Mouse (Mus musculus) layer of hippocampus, adult 9-11 months (tissue): ENCODE measurements around the gene Baiap2.

Experiments used
- DNase-seq: peaks from one replicate; pipeline ENCODE4 v3.0.0; 2022

The Baiap2 gene

DNA sequence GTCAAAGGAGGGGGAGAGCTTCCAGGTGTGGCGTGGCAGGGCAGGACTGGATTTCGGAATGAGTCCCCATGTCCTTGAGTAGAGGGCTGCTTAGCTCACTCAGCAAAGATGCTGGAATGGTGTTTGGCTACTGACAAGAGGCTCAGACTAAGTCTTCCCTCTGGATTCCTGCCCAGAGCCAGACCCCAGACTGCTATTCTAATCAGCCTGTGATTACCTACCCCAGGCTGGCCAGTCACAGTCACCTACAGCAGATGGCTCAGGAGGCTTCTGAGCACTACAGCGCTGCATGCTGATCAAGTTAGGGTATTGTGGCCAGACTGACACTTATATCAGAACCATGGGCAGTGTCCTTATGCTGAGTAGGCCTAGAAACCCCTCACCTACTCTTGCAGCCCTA, 39.7 kb downstream of the Baiap2 start:
- no peak for DNase-seq

DNA sequence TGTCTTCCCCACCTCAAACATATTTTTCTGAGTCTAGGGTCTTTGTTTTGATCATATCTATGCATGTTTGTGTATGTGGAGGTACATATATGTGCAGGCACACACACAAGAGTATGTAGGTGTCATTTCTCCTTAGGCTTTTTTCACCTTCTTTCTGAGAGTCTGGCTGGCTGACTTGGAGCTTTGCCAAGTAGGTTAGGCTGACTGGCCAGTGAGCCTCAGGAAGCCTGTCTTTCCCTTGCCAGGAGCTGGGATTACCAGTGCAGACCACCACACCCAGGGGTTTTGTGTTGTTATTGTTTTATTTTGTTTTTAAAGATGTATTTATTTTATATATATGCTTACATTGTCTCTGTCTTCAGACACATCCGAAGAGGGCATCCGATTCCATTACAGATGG, 40.6 kb downstream of the Baiap2 start:
- no peak for DNase-seq

DNA sequence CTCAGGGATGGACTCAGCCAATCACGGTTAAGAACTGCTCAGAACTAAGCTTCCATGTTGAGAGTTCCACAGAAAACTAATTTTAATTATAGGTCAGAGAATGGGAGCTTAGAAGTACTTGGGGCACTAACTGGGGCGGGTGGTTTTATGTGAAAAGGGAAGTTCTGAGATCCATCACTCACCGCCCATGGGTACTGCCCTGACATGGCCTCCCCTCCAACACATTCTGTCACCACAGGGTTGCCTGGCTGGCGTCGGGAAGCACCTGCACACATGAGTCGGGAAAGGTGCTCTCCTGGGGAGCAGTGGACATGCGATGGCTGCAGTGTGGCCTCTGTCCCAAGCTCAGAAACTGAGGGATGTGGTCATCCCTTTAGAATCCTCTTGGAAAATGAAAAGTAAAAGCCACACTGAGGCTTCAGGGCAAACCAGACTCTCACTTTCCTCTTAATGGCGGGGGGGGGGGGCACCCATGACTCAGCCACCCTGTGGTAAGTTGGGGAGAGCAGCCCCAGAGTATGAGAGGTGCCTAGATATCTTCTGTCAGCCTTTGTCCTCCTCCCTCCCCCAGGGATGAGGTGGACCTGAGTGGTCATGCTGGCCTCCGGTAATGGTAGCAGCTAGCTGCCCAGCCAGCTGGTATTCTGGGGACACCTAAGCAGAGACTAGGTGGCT, 44.3 kb downstream of the Baiap2 start:
- DNase-seq: no peak

DNA sequence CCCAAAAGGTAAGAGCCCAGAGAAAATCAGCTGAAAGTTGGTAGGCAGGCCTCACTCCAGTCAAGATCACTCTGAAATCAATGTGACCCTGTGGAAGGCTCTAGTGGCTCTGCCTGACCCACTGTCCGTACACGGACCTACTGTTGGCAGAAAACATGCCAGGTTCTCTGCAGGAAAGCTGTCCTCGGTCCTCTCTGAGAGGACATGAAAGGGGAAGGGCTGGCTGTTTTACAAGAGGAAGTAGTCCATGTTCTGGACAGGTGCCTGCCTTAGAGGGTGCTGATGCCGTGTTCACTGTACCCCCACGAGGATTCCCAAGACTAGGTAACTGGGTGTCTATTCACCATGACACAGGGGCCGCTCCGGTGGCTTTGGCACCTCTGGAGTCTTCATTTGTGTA, 45.3 kb downstream of the Baiap2 start:
- no peak for DNase-seq

DNA sequence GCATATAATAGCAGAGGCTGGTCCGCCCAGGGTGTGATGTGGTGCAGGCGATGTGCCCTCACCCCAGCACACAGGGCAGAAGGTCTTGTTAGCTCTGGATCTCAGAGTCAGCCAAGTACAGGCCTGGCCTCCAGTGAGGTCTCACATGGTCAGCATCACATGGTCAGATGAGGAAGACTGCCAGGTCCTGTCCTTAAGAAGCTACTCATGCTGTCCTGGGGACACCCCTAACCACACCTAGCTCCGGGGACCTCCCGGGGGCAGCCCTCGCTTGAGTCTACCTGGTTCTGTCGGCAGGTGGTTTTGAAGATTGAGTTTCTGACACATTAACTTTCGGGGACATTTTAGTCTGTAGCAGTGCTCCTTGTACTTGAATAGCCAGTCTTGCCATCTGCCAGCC, 45.8 kb downstream of the Baiap2 start:
- no peak for DNase-seq

DNA sequence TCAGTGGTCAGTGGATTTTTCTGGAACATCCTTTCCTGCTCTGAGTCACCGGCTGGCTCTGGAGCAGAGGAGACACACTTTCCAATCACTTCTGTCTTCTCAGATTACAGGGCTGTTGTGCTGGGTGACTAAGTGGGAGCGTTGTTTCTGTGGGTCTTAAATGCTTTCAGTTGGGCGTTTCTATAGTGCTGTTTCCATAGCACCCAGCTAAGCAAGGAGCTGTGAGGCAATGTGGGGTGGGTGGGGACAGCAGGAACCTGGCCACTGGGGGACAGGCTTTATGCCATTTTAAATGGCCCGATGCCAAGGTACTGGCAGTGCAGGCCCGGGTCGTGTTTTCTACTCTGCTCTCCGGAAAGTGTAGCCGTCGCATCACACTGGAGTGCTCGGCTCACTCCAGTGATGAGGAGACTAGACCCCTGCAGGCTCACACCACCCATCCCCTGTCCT, 46.6 kb downstream of the Baiap2 start:
- peak; percentile 69 for DNase-seq

DNA sequence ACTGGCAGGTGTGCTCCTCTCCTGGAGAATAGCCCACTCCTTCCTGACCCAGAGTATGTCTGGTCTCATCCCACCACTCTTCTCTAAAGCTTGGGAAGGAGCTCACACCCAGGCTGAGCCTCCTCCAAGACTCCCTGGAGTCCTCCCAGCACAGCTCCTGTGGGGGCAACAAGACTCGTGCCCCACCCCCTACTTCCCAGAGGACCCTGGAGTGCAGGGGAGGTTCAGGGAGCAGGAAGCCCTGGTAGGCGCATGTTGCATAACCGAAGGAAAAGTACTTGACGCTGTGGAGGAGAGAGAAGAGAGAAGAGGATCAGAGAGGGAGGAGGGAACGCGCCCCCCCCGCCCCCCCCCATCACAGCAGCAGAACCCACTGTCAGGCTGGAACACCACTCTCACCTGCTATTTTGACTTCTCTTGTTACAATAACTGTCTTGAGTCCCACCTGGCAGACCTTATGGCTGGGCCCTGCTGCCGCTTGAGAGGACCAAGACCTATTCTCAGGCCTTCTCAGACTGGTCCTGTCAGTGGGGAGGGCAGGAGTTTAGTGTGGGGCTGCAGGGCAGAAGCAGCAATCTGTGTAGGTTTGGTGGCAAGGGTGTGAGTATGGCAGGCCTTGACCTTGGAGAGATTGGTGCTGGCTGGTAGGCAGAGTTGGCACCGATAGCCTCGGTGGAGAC, 48.2 kb downstream of the Baiap2 start:
- DNase-seq: no peak

DNA sequence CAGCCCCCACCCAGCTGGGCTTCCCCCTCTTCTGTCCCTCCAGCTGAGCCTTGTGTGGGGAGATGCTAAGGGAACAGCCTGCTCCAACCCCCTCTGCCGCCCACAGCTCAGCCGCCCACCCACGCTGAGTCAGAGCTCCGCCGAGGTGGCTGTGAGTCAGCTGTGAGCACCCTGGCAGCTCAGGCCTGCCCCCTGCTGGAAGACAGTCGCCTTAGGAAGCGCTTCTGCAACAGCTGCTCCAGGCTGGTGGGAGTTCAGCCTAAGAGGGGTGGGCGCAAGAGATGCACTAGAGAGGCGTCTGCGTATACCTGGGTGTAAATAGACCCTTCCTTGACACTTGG, 48.7 kb downstream of the Baiap2 start:
- peak; percentile 94 for DNase-seq

DNA sequence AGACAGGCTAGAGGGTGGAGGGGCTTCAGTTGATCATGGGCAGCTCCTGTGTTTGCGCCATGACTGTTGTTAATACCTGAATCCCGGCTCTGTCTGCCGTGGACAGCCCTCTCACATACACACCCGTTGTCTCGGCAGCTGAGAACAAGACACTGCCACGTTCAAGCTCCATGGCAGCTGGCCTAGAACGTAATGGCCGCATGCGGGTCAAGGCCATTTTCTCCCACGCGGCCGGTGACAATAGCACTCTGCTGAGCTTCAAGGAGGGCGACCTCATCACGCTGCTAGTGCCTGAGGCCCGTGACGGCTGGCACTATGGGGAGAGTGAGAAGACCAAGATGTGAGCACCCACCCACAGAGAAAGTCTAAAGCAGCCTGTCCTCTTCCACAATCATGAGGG, 54.8 kb downstream of the Baiap2 start:
- no peak for DNase-seq

DNA sequence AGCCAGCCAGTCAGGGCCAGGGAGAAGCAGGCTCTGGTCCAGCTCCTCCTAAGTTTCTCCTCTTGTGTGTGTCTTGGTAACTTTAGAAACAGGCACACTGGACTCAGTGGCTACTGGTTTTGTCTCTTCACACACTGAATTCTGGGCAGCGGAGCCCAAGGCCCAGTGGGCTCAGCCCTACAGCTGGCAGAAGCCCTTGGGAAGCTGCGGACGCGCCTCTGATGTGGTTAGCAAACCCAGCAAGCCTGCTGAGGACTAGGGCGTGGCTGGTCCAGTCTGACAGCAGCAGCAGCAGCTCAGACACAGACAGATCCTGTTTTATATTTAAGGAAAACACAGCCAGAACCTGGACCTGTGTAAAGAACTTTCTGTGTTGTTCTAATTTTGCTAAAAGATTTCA, 59.5 kb downstream of the Baiap2 start:
- no peak for DNase-seq

DNA sequence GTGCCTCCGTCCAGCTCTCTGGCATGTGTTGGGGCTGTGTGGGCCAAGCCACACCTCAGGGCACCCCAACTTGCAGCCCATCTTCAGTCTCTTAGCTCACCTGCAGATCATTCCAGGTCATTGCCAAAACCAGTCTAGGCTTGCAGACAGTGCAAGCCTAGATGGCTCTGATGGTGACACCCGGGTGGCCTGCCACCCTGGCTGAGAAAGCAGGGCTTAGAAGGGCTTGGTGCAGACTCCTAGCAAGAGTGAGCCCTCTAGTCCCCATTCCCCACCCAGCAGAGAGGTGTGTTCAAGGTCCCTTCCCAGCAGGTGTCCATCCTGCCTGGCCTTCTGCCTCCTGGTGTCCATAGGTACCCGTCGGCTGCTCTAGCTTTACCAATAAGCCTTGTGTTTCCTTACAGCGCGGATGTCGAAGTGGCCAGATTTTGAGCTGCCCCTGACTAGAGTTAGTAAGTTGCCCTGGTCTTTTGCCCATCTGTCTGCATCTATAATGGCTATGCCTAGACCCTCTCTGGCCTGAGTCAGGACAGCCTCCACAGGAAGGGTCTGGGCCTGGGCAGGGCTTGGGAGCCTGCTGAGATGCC, 60.2 kb downstream of the Baiap2 start:
- no peak for DNase-seq

DNA sequence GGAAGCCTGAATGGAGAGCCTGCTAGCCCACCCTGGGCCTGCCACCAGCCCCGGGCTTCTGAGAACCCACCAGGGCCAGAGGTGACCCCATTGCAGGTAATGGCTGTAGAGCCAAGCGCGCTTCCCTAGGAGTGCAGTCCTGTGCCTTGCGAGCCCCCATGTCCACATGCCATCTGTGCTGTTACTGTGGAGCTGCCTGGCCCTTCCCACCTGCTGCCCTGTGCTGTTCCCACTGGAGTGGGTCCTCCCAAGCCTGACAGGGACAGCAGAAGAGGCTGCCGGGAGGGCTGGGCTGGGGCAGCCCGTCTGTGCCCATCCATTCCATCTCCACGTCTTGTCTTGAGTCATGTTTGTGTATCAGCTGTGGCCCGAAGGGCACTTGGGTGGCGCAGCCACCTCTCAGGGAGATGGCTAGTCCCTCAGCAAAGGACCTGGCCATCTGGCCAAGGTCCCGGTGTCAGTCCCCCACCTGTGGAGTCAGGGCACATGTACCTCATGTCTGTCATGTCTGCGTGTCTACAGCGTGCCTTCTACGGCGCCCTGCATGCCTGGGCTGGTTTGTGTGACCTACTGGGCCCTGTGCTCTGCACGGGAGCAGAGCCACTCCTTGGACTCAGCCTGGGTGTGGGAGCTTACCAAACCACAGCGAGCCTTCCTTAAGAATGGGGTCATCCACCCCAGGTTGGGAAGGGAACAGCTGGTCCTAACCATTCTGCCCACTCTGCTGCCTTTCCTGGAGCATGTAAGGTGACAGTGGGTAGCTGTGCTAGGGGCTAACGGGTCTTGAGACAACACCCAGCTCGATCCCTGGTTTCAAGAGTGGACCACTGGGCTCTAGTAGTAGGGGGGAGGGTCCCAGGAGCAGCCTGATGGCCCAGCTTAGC, 63.1 kb downstream of the Baiap2 start:
- no peak for DNase-seq

DNA sequence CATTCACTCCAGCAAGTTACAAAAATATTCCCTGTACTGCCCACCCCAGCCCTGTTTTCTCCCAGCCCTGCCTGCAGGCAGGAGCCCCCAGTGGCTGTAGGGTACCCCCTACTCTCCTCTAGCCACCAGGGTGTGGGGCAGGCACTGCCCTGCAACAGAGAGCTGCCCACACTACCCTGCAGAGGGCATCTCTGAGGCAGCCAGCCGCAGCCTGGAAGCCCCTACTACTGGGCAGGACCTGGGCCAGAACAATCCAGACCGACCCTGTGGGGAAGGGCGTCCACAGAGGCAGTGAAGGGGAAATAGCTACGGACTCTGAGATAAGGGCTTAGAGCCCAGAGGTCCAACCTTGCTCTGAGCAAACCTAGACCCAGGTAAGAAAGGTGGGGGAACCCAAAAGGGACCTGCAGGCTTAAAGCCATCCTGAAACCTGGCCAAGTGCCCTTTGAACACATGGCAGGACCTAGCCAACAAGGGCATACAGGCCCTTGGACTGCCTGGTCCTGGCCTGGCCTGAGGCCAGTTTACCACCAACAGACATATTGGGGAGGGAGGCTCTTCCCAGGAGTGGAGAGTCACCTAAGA, 65.0 kb downstream of the Baiap2 start:
- no peak for DNase-seq

DNA sequence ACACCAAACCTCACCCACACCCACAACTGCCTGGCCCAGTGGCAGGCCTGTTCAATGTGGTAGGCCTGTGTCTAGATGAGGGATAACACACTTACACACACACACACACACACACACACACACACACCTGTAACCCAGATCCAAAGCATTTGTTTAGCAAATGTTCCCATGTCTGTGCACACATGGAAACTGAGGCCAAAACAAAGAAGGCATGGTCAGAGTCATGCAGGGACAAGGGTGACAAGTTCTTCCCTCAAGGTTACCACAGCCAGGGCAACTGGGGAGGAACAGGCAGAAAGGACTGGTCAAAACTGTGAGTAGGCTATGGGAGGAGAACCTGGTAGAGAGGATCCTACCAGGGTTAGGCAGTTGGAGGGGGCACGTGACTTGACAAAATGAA, 65.9 kb downstream of the Baiap2 start:
- no peak for DNase-seq

DNA sequence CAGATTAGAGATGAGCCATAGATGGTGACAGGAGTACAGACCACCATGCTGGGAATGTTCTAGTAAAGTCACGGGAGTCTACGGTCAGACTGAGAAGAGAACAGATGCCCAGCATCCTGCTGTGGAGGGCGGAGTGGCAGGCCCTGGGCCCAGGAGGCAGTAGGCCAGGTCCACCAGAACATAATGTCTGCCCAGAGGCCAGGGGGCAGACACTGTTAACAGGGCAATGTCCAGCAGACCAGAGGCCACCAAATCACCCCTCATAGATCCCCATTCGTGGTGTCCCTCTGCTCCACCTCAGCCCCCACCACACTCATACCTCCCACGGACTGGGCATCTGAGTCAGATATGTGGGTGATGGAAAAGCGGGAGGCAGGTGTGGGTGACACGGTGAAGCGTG, 66.4 kb downstream of the Baiap2 start:
- no peak for DNase-seq

DNA sequence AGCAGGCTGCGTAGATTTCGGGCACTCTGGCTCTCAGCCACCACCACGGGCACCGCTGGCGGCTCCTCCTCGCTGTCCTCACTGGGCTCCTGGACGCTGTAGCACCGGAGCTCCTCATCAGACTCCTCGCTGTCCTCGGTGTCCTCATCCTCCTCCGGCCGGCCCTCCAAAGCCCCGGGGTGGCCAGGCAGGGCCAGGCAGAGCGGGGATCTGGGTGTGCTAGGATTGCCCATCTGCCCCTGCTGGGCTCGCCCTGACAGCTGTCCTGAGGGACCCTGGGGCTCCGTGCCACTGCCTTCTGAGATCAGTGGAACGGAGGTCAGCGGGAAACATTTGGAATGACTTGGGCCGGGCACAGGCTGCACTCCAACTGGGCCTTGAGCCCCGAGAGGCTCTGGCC, 67.4 kb downstream of the Baiap2 start:
- no peak for DNase-seq

DNA sequence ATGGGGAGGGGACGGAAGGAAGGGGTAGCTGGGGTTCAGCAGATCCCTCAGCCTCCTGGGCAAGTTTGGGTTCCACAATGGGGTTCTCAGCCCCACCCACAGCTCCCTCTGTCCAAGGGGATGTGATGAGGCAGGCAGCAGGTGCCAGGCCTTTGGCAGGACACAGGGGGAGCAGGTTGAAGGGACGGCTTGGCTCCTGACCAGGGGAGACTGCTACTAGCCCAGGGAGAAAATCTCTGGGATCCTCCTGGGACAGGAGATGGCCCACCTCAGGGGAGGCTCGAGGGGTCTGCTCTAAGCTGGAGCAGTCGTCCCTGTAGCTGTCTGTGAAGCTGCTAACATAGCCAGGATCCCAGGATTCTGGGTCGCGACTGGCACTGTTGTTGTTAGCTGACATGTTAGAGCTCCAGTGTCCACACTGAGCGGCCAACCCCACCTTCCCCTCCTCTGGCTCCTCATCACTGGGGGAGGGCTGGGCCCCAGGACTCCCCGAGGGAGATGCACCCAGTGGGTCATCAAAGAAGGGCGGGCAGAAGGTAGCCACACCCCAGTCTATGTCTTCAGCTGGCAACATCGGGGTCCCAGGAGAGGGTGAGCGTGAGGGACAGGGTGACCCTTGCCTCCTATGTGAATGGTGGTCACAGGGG, 68.7 kb downstream of the Baiap2 start:
- no peak for DNase-seq

DNA sequence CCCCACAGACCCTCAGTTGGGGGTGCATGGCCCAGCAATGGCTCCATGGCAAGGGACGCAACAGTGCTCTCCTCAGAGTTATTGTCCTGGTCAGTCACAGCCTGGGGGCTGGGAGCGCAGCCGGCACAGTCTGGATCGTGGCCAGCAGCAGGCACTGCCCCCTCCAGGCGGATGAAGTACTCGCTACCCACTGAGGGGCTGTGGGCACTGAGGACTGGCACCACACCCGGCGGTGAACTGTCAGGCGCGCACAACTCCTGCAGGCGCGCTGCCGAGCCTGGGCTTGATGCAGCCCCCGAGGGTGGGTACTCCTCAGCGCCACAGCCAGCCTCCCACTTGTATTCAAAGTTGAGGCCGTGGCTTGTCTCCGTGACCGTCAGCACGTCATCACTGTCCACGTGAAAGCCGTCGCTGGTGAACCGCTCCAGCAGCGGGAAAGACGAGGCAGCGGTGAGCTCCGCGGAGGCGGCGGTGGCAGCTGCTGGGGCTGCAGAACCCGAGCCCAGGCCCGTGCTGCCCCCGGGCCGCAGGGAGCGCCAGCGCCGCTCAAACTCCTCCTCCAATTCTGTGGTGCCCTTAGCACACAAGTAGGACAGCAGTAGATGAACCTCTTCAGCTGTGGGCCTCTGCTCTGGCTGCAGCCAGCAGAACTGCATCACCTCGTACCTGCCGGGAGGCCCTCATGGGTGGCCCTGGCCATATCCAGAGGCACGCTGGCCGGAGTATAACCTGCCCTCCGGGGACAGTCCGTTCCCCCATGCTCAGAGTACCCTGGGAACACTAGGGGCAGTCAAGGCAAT, 69.4 kb downstream of the Baiap2 start:
- no peak for DNase-seq

DNA sequence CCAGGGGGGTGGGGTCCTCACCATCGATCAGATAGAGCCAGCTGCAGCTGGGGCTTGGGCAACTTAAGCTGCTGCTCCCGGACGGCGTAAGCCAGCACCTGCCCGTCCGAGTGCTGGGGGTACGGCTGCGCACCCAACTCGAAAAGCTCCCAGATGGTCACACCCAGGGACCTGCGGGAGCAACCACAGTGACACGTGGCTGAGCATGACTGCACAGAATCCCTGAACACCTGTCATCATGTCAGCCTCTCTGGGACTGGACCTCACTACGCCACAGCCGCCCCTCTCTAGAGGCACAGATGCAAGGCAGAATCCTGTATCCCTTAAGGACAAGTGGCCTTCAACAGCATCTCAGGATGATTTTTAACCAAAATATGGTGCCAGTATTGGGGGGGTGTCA, 70.1 kb downstream of the Baiap2 start:
- DNase-seq: no peak

DNA sequence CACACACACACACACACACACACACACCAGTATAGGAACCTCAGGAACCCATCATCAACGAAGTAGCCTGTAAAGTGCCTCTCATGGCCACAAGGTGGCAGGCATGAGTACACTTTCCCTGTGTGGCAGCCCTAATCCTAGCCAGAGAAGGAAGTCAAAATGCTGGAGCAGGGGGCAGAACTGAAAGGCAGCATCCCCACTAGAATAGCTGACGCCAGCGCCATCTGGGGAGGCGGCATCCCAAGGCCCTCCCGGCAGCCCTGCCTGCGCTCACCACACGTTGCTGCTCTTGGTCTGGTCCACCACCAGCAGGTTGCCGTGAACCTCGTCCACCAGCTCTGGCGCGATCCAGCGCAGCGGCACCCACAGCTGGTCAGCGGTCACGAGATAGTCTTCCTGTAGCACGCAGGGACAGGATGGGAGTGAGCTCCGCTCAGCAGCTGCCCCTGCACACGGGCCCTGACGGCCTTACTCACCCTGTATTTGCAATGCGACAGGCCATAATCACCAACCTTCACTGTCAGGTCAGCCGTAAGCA, 70.7 kb downstream of the Baiap2 start:
- DNase-seq: peak; percentile 89

DNA sequence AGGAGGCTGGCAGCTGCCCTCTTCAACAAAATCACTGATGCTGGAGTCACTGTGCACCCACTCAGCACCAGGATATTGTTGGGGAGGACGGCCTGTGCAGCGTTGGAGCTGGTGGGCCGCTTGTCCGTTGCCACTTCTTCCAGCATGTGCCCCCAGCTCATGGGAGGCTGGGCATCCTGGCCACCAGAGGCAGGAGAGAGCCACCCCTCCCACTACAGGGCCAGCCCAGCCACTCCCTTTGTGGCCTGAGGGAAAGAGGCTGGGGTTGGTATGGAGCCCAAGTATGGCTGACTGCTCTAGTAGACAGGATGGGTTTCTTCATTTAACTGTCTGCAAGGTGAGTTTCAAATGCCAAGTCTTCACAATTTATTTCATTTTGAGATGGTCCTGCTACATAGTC, 72.2 kb downstream of the Baiap2 start:
- no peak for DNase-seq

DNA sequence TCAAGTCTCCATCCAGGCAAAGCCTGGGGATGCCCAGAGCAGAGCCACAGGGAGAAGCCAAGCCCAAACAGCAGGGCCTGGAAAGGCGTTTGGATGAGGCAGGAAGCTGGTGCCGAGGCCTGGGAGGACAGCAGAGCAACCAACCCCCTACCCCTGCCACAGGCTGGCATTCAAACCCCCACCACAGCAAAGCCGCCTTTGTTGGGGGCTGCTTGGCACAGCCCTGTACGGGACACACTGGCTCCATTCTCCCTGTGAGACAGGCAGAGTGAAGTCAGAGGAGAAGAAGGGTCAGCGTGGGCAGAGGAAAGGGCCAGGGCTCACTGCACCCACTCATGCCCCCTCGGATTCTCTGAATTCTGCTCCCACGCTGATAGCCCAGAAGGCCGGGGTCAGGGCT, 74.4 kb downstream of the Baiap2 start:
- peak; percentile 85 for DNase-seq
